Mouse (Mus musculus) induced T-regulatory cell, adult 2 months (primary cell): ENCODE measurements around the gene Elovl2.

Experiments
- DNase-seq: peaks from one replicate; pipeline ENCODE4 v3.0.0-alpha.2; 2012; ENCODE audit warnings: low read depth

The Elovl2 gene

GRCm38 (mm10) chr13:41134901-41135300 is 85.3 kb downstream of the Elovl2 start:
- DNase-seq, result peak; percentile 74
